Mouse (Mus musculus) hematopoietic stem cell, adult 5-6 weeks (primary cell): ENCODE data around the gene Copg2. TPM values are rescaled to one million over a fixed set of nuclear protein-coding genes. Genes with fewer than 3 reads are reported as not detected.

Experiments used
- ATAC-seq, 2 experiments: fragments of 125-278 bp in 1 of 2; replicated peaks in 1 of 2; 2 replicates each; pipeline ENCODE4 v1.8.0; 2016 to 2017; ENCODE audit warnings: inconsistent platforms in 2 of 2, mild to moderate bottlenecking in 2 of 2, moderate number of reproducible peaks in 2 of 2, low read depth in 1 of 2, moderate TSS enrichment in 1 of 2; ENCODE audit not compliant: low FRiP score in 2 of 2, poor library complexity in 2 of 2, severe bottlenecking in 2 of 2, insufficient read depth in 1 of 2, low TSS enrichment in 1 of 2
- total RNA-seq: library from RNA; stranded (forward); fragments of 172-1452, 232-1000 nt; gene quantifications from 2 replicates; pipeline ENCODE4 v1.2.3, GENCODE M21; 2017

Gene Copg2
- total RNA-seq, 1 experiment from 2014 or later, result 51.7 TPM

DNA sequence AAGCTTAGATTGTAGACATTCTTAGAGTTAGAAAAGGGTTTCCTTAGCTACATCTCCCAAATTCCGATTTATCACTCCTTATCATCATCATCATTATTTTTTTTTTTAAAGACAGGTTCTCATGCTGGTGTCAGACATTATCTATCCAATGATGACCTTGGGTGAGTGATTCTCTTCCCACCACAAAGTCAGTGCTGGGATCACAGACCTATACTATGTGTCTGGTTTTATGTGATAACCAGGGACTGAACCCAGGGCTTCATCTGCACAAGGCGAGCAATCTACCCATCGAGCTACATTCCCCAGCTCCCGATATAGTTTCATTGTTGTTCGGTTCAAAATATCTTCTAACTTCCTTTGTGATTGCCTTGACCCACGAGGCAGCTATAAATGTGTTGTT is 183.1 kb downstream of the Copg2 start:
- ATAC-seq, result no peak

DNA sequence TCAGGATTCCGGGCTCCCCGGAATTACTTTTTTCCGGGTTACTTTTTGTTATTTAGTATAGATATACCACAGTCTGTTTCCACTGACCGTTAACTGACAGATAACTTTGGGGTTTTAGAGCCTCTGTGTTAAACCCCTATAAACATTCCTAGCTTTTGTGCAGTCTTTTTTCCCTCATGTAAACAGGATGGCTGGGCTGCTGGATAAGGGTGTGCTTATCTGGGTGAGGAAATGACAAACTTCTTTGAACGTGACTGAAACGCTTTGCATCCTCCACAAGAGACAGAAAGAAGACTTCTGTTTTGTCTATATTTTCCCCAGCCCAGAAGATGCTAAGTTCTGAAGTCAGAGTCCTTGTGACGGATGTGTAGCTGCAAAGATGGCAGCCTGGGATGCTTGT is 184.1 kb downstream of the Copg2 start:
- no peak for ATAC-seq

GRCm38 (mm10) chr6:30711365-30711763 is 185.2 kb downstream of the Copg2 start:
- no peak for ATAC-seq

DNA sequence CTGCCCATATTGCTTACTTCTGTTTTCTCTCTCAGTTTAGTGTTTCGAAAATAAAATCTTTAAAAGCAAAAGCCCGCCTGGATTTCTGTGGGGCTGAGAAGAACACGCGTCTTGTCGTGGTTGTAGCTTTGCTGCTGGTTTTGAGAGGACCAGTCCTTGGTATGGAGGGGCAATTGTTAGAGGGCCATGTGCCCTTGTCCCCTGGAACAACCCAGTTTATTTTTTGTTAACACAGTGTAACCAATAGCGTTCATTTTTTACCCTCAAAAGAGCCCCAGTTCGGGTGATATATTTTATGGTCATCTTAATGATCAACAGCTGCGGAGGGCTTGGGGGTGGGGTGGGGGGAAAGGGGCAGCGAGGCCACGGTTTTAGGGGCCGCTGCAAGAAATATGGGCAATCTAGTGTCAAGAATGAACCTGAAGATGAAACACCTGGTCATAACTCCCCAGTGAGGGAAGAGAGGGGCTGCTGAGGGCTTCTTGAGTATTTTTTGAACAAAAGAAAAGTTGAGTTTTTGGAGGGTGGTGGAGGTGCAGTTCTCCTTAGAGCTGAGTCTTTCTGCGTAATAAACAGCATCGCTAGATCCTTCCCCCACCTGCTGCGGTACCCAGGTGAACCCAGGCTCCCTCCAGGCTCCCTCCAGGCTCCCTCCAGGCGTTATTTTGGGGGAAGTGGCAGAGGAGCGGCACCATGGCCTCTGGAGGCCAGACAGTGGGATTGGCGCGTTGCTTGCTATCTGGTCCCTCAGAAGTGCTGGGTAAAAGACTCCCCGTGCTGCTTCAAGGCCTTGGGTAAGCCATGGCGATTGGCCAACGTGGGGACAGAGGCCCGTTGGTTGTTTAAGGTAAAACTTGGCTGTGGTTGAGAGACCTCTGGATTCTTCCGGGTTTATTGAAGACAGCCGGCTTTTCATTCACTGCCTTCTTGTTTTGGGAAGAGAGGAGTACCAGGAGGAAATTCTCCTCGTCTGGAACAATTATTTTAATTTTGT is 185.9 kb downstream of the Copg2 start:
- ATAC-seq, result no peak

GRCm38 (mm10) chr6:30709115-30709514 is 187.5 kb downstream of the Copg2 start:
- no peak for ATAC-seq

GRCm38 (mm10) chr6:30703977-30704602 is 192.5 kb downstream of the Copg2 start:
- ATAC-seq, result no peak

- no peak for ATAC-seq
These were observed 193.1 kb downstream of the Copg2 start for GRCm38 (mm10) chr6:30703476-30703875.

- no peak for ATAC-seq
These were observed 193.7 kb downstream of the Copg2 start for GRCm38 (mm10) chr6:30702881-30703280.

GRCm38 (mm10) chr6:30700182-30700581 is 196.4 kb downstream of the Copg2 start:
- ATAC-seq, result no peak

DNA sequence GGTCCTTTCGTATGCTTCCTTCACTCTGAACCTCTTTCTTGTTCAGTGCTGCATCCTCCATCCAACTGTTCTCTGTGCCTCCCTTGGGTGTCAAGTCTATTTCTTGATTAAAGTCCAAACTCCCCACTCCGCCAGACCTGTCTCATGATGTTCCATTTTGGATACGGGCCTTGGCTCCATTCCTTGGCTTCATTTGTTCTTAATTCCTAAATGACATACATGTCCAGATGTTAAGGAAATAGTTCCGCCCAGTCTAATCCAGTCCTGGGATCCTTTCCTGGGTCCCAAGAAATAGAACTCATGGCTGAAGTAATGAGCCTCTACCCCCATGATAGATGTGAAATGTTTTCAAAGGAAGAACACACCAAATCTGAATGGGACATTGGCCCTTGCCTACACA is 198.6 kb downstream of the Copg2 start:
- no peak for ATAC-seq

Other genes with a start within 250 kb of the Copg2 start
- gene Cep41, start 203.0 kb downstream of the Copg2 start, total RNA-seq, result 11.1 and 16.6 TPM in 2 replicates
- 0.25 and 2.1 TPM in 2 replicates for gene Mest, start 173.2 kb downstream of the Copg2 start, total RNA-seq
- gene Tsga13, start 18.8 kb upstream of the Copg2 start, total RNA-seq, result not detected in 2 replicates
- gene Klf14, start 62.3 kb upstream of the Copg2 start, total RNA-seq, result not detected in 2 replicates